Mouse (Mus musculus) thymus, adult 2 months (tissue): ENCODE data around the gene Man2b1.

Experiments
- CTCF ChIP-seq: fragments of 200-500 bp; IDR thresholded peaks from 2 replicates; pipeline ENCODE4 v1.5.1; 2012; ENCODE audit warnings: mild to moderate bottlenecking, control low read depth, low read length, moderate library complexity, borderline replicate concordance; ENCODE audit not compliant: control insufficient read depth, poor library complexity, insufficient read depth; ENCODE audit errors: extremely low read depth
- POLR2A ChIP-seq: fragments of 200-500 bp; IDR thresholded peaks from 2 replicates; pipeline ENCODE4 v1.6.1; 2012; ENCODE audit warnings: mild to moderate bottlenecking, low read length, control low read depth, moderate library complexity; ENCODE audit not compliant: control insufficient read depth, poor library complexity, insufficient read depth; ENCODE audit errors: extremely low read depth

DNA sequence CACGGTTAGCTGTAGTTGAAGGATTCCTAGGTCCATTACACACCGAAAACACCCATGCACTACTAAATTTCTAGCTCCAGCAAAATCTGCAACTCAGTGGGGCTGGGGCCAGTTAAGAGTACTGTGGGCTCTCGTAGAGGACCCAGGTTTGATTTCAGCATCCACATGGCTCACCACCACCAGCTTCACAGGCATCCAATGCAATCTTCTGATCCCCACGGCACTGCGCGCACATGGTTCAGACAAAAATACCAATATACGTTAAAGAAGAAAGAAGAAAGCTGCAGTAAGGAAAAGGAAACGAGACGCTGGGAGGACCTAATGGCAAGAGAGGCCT is 46.7 kb upstream of the Man2b1 start:
- TF ChIP-seq CTCF (no peak), POLR2A (no peak)
